Mouse (Mus musculus): ENCODE data around the gene Prlr.

Gene Prlr

DNA sequence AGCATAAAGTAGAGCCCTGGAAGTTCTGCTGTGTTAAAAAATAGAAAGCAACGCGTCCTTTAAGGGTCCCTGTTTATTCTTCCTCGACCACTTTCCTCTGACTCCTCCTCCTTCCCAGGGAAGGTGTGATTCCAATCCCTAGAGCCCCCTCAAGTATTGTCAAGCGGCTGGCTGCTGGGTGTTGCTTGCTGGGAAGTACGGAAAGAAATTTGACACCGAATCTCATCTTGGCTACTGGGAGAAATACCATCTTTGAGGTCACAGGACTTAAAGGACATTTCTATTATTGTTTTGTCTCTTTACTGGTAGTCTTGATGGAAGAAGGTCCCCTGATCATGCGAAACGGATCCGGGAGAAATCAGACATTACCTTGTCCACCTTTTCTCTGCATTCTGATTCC lies at the start of gene Prlr:
Gene Prlr, plus strand, starts transcription at position 156 of the 400 bp plus-strand sequence.
- no peak for DNase-seq

DNA sequence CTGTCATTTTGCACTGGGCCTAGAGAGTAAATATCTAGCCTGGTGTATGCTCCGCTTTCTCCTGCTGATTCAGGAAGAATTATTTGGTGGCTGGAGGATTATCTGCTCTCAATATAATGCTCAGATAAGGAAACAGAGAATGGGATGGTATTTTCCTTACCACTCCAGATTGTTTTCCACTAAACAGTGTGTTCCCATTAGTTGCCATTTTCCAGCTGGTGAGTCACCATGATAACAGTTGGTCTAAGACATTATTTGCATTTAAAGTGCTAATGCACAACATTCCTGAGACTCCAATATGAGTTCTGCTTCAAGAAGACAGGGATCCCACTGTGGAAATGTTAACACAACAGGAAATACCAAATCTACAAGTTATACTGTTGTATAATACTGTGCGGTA lies 43.3 kb upstream of the Prlr start:
- DNase-seq: no peak

GRCm38 (mm10) chr15:10134889-10135288 lies 42.1 kb upstream of the Prlr start:
- DNase-seq: no peak

DNA sequence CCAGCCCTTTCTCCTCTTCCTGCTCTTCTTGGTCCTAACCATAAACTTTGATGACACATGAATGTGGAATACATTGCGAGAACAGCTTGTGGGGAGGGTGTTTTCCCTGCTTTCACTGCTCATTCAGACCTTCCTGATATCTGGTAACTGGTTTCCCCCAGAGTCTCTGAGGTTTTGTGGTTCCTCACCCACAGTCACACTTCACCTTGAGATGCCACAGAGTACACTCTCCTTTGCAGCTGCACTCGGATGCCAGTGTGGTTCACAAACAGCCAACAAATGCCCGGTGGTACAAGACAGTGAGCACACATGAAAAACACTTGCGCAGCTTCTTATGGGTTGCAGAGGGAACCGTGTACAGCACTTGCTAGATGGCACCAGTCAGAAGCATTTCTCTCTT lies 32.5 kb upstream of the Prlr start:
- DNase-seq: no peak

DNA sequence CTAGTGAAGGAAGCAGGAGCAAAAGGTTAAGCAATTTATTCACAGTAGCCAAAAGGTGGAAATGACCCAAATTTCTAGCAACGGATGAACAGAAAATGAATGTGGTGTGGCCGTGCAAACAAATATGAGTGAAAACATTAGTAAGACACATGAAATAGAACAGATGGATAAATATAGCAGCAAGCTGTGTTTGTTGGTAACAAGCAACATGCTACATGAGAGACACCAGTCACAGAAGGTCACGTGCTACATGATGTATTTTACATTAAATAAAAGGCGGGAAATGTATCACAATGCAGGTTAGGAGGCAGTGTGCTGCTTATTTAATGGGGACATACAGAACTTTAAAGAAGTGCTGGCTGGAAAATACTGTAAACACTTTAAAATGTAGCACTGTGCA lies 28.8 kb upstream of the Prlr start:
- DNase-seq: no peak

GRCm38 (mm10) chr15:10160663-10161062 lies 16.4 kb upstream of the Prlr start:
- no peak for DNase-seq

DNA sequence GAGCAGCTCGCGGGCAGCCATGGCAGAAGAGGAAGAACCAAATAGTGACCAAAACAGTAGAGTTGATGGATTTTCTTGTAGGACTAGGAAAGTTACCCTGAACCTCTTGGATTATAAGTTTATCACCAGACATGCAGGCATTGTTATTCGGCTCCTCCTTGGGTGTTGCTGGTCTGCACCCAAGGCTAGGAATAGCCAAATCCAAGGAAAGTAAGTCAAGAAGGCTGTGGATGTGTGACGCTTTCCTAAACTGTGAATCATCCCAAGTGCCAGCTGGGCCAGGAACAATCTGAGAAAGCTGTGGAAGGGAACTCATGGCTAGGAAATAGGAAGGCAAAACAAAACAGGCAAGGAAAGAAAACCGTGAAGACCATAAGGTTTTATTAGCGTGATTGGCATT lies 2.0 kb upstream of the Prlr start:
- DNase-seq: no peak

GRCm38 (mm10) chr15:10175656-10176055 lies 1.4 kb upstream of the Prlr start:
- DNase-seq: no peak

DNA sequence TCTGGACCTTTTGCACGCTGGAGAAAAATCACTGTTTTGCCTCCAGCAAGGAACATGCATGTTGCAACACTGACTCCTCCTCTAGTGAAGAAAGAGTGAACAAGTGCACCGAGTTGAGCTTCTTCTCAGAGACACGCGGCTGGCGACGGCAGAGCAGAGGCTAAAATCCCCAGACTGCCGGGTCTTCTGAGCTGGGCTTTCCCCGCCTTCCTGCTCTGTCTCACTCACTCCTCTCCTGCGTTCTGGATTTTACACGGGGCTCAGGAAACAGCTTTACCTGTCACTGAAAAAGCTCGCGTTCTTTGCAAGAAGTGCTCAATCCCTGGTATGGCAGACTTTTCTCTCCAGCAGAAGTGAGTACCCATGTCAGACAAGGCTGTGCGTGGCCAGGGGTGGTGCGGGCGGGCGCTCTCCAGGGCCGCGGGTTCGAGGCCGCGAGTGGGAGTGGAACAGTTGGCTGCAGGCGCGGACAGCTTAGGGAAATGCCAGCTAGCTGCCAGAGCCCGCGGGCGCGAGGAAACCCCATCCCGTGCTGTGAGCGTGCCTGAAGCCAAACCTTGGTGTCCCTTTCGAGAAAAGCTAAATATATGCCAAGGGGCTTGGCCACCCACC lies 587 bp downstream of the Prlr start:
- no peak for DNase-seq

GRCm38 (mm10) chr15:10178131-10178566 lies 1.1 kb downstream of the Prlr start:
- no peak for DNase-seq

DNA sequence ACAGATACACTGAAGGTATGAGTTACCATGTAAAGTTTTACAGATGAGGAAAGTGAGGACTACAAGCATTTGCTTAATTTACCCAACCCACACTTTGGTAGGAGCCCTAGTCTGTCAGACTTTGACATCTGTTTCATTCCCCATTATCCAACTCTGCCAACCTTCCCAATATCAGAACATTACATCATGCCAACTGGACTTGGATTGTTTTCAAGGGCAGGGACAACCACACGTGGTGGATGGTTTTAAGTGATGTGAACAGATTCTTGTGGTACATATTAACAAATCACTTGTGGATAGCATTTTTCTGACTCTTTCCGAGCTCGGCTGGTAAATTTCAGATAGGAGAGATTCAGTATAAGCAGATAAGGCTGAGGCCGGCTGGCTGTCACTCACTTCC lies 3.7 kb downstream of the Prlr start:
- DNase-seq: no peak

- no peak for DNase-seq
These were observed 15.1 kb downstream of the Prlr start for GRCm38 (mm10) chr15:10192101-10192630.

GRCm38 (mm10) chr15:10200991-10201390 lies 24.0 kb downstream of the Prlr start:
- DNase-seq: no peak

DNA sequence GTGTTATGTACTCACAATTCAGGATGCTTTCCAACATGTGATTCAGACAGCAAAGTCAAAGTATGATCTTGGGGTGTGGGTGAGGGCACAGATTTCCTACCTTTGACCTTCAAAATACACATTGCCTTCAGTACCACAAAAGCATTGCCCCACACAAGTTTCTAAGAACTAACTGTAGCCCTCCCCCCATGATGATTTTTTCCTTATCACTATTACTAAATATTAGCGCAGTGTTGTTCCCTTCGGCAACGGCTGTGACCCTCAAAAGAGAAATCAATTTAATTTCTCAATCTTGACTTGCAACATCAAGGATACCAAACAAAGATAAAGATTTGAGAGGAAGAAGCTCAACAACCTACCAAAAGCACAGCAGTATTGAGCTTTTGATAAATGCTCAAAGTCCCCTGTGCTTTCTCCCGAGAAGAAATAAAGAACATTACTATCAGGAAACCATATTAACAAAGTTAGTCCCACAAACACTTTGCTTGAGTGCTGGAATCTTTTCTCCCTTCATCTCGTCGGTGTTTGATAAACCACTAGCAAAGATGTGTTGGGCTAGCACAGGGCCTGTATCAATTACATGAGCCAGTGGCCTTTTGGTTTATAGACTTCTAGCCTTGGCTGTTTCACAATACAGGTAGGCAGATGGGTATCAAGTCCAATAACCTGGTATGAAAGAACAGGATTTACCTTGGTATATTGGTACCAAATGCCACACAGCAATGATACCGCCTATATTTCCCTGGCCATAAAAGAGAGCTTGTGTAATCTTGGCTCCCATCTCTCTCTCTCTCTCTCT lies 25.7 kb downstream of the Prlr start:
- no peak for DNase-seq

- no peak for DNase-seq
These were observed 33.3 kb downstream of the Prlr start for GRCm38 (mm10) chr15:10210261-10210770.

GRCm38 (mm10) chr15:10211992-10212391 lies 35.0 kb downstream of the Prlr start:
- no peak for DNase-seq

GRCm38 (mm10) chr15:10213213-10213612 lies 36.2 kb downstream of the Prlr start:
- DNase-seq: no peak

- no peak for DNase-seq
These were observed 36.7 kb downstream of the Prlr start for GRCm38 (mm10) chr15:10213710-10214109.

- DNase-seq: no peak
These were observed 38.7 kb downstream of the Prlr start for GRCm38 (mm10) chr15:10215719-10216118.

DNA sequence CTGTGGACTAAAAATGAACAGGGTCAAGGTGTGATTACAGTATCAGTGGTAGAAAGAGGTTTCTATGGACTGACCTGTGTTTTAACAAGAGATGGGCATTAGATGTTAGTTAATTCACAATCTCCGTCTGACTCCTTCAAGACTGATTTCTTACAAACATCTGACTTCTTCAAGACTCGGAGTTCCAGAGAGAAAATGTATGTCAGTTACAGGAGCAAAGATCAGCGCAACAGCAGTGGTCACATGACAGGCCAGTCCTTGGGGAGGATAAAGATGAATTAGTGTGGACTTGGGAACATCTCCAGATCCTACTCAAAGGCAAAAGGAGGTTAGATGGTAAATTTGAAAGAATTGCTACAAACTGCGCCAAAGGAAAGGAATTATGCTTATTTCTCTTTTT lies 39.2 kb downstream of the Prlr start:
- DNase-seq: no peak

DNA sequence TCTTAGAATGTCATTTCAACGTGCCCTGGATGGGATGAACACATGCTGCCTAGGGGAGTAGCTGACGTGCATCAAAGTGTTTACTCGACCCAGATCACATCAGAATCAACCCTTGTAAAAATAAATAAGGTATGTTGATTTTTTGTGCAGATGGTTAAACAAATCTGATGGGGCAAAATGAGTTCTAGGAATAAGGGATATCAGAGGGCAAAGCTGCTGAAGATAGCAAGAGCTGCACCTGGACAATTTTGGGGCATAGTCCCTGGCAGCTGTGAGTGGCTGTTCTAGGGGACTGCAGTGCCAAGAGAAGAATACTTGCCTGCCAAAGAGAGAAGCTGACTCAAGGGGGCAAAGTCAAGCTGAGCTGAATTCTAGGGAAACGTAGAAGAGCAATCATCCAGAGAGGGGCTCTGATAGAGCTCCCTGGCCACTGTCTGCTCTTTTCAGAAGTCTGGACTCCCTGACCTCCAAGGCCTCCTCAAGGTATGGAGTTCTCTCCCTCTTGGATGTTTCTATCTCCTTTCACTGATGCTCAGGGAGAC lies 46.6 kb downstream of the Prlr start:
- DNase-seq: no peak

GRCm38 (mm10) chr15:10225701-10226100 lies 48.7 kb downstream of the Prlr start:
- no peak for DNase-seq

DNA sequence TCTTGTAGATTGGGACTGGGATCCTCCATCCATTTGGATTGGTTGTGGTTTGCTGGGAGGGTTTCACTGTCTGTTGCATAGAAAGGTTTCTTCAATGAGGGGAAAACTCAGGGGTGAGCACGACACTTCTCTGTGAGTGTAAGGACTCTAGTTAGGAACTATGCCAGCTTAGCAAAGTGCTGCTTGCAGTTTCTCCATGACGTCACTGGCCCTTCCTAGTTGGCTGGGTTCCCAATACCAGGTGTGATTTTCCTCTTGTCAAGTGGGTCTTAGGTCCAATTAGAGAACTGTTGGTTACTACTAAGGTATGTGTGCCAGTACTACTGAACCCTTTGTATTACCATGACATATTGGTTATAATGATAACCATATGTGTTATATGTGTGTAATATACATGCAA lies 51.6 kb downstream of the Prlr start:
- no peak for DNase-seq

- DNase-seq: no peak
These were observed 58.9 kb downstream of the Prlr start for GRCm38 (mm10) chr15:10235977-10236376.

All from cerebellum, adult 9-11 months (tissue).